Mouse (Mus musculus) ES-E14 (cell line): ENCODE measurements around the gene Zmym3. TPM values are rescaled to one million over a fixed set of nuclear protein-coding genes. Genes with fewer than 3 reads are reported as not detected.
"Not testable (repeated sequence)": the region's sequence is repeated elsewhere in the genome, so short reads cannot be mapped to it uniquely, and the experiment has no call there.

Experiments used
- DNase-seq: peaks from one replicate; pipeline ENCODE4 v3.0.0-alpha.2; 2013; ENCODE audit warnings: low read depth, low spot score
- H3K27ac ChIP-seq: 2 replicates; pipeline ENCODE4 v1.5.1; 2012; ENCODE audit warnings: low read depth, mild to moderate bottlenecking, low read length, moderate library complexity, mixed read lengths; ENCODE audit not compliant: poor library complexity, insufficient read depth, severe bottlenecking
- H3K36me3 ChIP-seq: 2 replicates; pipeline ENCODE4 v1.6.1; 2012; ENCODE audit warnings: mild to moderate bottlenecking, low read length, moderate library complexity, mixed read lengths; ENCODE audit not compliant: control insufficient read depth, poor library complexity, insufficient read depth, severe bottlenecking
- H3K4me1 ChIP-seq, 2 experiments: fragments of 150-350 bp in 1 of 2; sonication (generic) in 1 of 2; 2 replicates each; pipeline ENCODE4 v1.6.1; 2012; ENCODE audit warnings: low read length in 2 of 2, mild to moderate bottlenecking in 1 of 2, mixed read lengths in 1 of 2; ENCODE audit not compliant: control insufficient read depth in 2 of 2, insufficient read depth in 2 of 2, poor library complexity in 1 of 2
- H3K4me3 ChIP-seq, 2 experiments: fragments of 150-350 bp in 1 of 2; sonication (generic) in 1 of 2; 2 replicates each; pipeline ENCODE4 v1.5.1; 2012; ENCODE audit warnings: low read length in 2 of 2, low read depth in 1 of 2, mild to moderate bottlenecking in 1 of 2, mixed read lengths in 1 of 2; ENCODE audit not compliant: insufficient read depth in 1 of 2, poor library complexity in 1 of 2, severe bottlenecking in 1 of 2
- H3K9ac ChIP-seq: 2 replicates; pipeline ENCODE4 v1.6.1; 2012; ENCODE audit warnings: low read depth, mild to moderate bottlenecking, low read length, mixed read lengths; ENCODE audit not compliant: poor library complexity, insufficient read depth, severe bottlenecking
- H3K9me3 ChIP-seq: fragments of 150-350 bp; sonication (generic); 2 replicates; pipeline ENCODE4 v1.6.1; 2012; ENCODE audit warnings: low read depth, mild to moderate bottlenecking, low read length; ENCODE audit not compliant: control insufficient read depth, insufficient read depth
- CHD2 ChIP-seq: IDR thresholded peaks from 2 replicates; pipeline ENCODE4 v1.6.1; 2014; ENCODE audit warnings: mild to moderate bottlenecking, low read depth, low read length, inconsistent platforms
- HCFC1 ChIP-seq: IDR thresholded peaks from 2 replicates; pipeline ENCODE4 v1.6.1; 2012; ENCODE audit warnings: low read length, inconsistent platforms, borderline replicate concordance; ENCODE audit not compliant: insufficient read depth
- MAFK ChIP-seq: IDR thresholded peaks from 2 replicates; pipeline ENCODE4 v1.6.1; 2014; ENCODE audit warnings: mild to moderate bottlenecking, low read depth, low read length, inconsistent platforms; ENCODE audit not compliant: insufficient read depth
- ZC3H11A ChIP-seq: IDR thresholded peaks from 2 replicates; pipeline ENCODE4 v1.6.1; 2012; ENCODE audit warnings: low read depth, mild to moderate bottlenecking, inconsistent platforms, low read length, borderline replicate concordance
- ZNF384 ChIP-seq: IDR thresholded peaks from 2 replicates; pipeline ENCODE4 v1.6.1; 2012; ENCODE audit warnings: low read depth, low read length, inconsistent platforms
- in situ Hi-C, 2 experiments: fragments of 600-800 bp; cut with MboI; formaldehyde crosslinking; loops; one replicate each; pipeline ENCODE4 v1.15.1; 2025; ENCODE audit warnings: low sequenced_read_pairs in 2 of 2, inconsistent platforms in 1 of 2; ENCODE audit not compliant: unreplicated experiment in 2 of 2
- total RNA-seq: library from RNA; depleted of rRNA; stranded (reverse); fragments of 300-350 nt; gene quantifications from 2 replicates; pipeline ENCODE4 v1.2.3, GENCODE M21; 2012

Gene Zmym3
- total RNA-seq, 1 experiment: 53.9 TPM

DNA sequence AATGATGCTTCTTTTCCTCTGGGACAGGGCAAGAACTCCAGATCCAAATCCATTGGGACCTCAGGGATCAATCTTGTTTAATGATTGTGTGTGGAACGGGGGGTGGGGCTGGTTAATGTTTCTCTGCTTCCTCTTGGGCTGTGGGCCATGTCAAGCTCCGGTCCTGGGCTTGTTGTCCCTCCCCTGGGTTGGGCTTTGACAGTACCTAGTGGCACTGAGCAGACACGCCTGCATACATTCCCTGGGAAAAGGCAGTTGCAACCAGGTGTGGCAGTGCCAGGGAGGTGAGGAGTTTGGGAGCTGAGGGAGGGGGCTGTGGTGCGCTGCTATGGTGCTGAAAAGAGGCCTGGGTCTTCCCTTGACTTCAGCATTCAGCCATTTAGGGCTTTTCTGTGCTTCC lies 43.6 kb downstream of the Zmym3 start:
- TF ChIP-seq MAFK (no peak), ZNF384 (no peak)
- H3K27ac ChIP-seq: no peak overlapping the region
- no peak for DNase-seq

DNA sequence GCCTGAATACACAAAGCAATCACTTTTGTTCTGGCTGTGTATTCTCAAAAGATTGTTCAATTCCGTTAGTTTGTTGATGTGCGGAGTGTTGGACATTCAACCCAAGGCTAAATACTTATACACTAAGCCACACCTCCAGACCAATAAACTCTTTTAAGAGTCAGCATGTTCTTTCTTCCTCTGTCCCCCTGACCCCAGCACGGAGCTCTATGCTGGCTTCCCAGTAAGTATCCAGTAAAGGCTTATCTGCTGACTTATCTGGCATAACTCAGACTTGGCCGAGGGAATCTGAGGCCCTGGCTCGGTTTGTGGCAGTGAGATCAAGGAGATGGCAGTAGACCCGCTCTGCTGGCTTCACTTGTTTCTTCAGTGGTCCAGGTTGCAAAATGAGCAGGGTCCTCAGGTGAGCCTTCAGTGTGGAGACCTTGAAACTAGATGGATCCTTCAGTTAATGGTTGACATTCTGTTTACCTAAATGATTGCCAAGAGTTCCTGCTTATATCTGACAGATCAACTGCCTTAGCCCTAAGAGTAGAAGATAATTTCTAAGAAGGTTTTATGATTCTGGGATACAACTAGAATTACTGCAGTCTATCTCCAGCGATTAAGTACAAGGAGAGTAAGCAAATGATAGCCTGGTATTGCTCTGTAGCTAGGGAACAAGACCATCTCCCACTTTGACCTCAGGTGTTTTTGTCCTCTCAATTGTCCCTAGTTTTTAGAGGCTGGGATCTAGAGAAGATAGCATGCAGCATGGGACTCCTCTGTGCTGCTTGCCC lies 44.3 kb downstream of the Zmym3 start, which contains the start of gene Gjb1:
Gene Gjb1 (plus strand): TSS at position 189 of the 779 bp plus-strand sequence.
- Histone ChIP-seq H3K4me1 (peaks cover 0 to 4% of the 10 kb centered on the region in 2 experiments; a peak in 2 of 4 replicates), H3K36me3 (no peaks in the 10 kb centered on the region), H3K9ac (no peak within 1 kb of the TSS), H3K27ac (no peak within 1 kb of the TSS), H3K4me3 (no peak within 1 kb of the TSS), H3K9me3 (no peaks in the 10 kb centered on the region)
- in situ Hi-C loops: no loop called here
- DNase-seq: no peak
- no peak for TF ChIP-seq HCFC1
- TF ChIP-seq MAFK: no peak
- no peak for TF ChIP-seq ZNF384
- no peak for TF ChIP-seq CHD2
- no peak for TF ChIP-seq ZC3H11A

More for the DNA sequence above, 43.6 kb downstream of the Zmym3 start:
- Histone ChIP-seq H3K9ac (no peak overlapping the region), H3K36me3 (no peaks in the 10 kb centered on the region), H3K4me3 (no peak overlapping the region), H3K9me3 (no peaks in the 10 kb centered on the region), H3K4me1 (peaks cover 0 to 4% of the 10 kb centered on the region in 2 experiments; a peak in 2 of 4 replicates)
- in situ Hi-C loops: no loop called here

DNA sequence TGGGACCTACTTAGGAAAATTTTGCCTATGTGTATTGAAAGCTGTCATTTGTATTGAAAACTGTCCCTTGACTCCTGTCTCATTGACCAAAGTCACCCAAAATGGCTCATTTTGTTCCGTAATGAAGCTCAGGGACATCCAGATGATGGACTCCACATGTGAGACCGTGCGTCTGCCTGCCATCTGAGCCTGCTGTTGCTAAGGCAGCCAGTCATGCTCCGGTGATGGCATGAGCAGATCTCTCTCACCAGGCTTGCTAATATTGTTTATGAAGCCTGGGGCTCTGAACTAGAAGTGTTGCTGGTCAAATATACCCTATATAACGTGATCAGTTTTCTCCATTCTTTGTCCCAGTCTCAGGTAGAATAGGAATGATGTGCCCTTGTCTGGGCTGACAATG lies 47.7 kb downstream of the Zmym3 start:
- H3K9me3 ChIP-seq: no peaks in the 10 kb centered on the region
- in situ Hi-C loops: no loop called here
- H3K9ac ChIP-seq: no peak overlapping the region
- no peaks in the 10 kb centered on the region for H3K36me3 ChIP-seq
- no peak overlapping the region for H3K4me3 ChIP-seq
- TF ChIP-seq ZNF384 (no peak), HCFC1 (no peak), ZC3H11A (no peak), MAFK (no peak), CHD2 (no peak)
- no peak for DNase-seq
- H3K4me1 ChIP-seq: no peaks in the 10 kb centered on the region
- no peak overlapping the region for H3K27ac ChIP-seq

DNA sequence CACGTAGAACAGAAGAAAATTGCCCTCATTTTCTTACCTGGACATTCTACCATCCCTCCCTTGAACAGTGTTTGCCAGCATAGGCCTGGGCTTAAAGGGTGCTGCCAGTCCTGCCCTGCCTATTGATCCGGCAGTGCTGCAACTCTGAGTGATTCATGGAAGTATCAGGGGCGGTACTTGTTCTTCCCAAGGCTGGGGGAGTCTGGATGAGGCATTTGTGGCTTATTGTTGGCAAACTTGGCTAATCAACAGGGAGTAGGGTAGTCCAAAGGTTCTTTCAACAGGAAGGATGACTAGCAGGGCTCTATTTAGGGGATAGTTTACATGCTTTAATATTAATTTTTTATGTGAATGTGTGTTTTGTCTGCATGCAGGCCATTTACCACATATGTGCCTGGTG lies 50.1 kb downstream of the Zmym3 start:
- no peak for DNase-seq
- TF ChIP-seq CHD2 (no peak), HCFC1 (no peak), ZC3H11A (no peak), ZNF384 (no peak), MAFK (no peak)
- Histone ChIP-seq H3K27ac (no peak overlapping the region), H3K9me3 (no peaks in the 10 kb centered on the region), H3K4me1 (no peaks in the 10 kb centered on the region), H3K9ac (no peak overlapping the region), H3K4me3 (no peak overlapping the region), H3K36me3 (no peaks in the 10 kb centered on the region)
- in situ Hi-C loops: no loop called here

DNA sequence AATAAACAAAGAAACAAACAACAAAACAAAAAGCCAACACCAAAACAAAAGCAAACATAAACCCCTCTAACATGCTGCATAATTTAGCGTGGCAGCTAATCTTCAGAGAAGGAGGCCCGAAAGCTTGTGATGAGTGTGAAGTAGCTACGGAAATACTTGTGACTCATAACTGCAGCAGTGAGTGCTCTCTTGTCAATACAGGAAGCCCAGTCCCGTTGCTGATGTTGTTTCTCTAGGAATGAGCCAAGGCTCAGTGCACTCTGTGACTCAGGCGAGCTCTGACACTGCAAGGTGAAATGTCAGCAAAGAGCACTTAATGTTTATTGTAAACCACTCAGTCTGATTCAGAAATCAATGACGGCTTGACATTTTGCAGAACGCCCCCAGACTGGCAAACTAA lies 51.6 kb downstream of the Zmym3 start:
- TF ChIP-seq CHD2 (no peak), MAFK (no peak), HCFC1 (no peak), ZC3H11A (no peak), ZNF384 (no peak)
- no peak overlapping the region for H3K4me3 ChIP-seq

DNA sequence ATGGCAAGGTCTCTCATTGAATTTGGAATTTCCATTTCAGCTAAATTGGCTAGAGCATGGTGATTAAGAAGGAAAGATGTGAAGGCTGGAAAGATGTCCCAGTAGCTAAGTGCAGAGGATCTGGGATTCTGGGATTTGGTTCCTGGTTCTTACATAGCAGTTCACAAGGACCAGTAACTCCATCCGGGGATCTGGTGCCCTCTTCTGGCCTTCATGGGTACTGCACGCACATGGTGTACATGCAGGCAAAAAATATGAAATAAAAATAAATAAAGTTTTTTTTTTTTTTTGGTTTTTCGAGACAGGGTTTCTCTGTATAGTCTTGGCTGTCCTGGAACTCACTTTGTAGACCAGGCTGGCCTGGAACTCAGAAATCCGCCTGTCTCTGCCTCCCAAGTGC lies 61.7 kb downstream of the Zmym3 start:
- H3K9me3 ChIP-seq, in situ Hi-C loops, DNase-seq, H3K27ac ChIP-seq, H3K36me3 ChIP-seq, H3K4me1 ChIP-seq, H3K4me3 ChIP-seq, H3K9ac ChIP-seq: not testable (repeated sequence)

More for the DNA sequence above, 51.6 kb downstream of the Zmym3 start:
- DNase-seq: no peak
- H3K9ac ChIP-seq: no peak overlapping the region
- H3K4me1 ChIP-seq: no peaks in the 10 kb centered on the region
- no peaks in the 10 kb centered on the region for H3K9me3 ChIP-seq
- H3K36me3 ChIP-seq: no peaks in the 10 kb centered on the region
- H3K27ac ChIP-seq: no peak overlapping the region
- in situ Hi-C loops: no loop called here
